Mouse (Mus musculus): ENCODE data around the gene Gna12. TPM values are rescaled to one million over a fixed set of nuclear protein-coding genes. Genes with fewer than 3 reads are reported as not detected.

The Gna12 gene
- polyA plus RNA-seq, 1 experiment from 2014 or later: 22.1 TPM

GRCm38 (mm10) chr5:140812063-140812462 lies 18.2 kb downstream of the Gna12 start:
- H3K27me3 ChIP-seq (ENCODE audit: control insufficient read depth, insufficient read depth, low read length): no peaks in the 10 kb centered on the region
- H3K36me3 ChIP-seq (ENCODE audit: control insufficient read depth, insufficient read depth, low read length): no peaks in the 10 kb centered on the region
- no peaks in the 10 kb centered on the region for H3K9me3 ChIP-seq (ENCODE audit: control insufficient read depth, low read length)
- H3K4me3 ChIP-seq (ENCODE audit: low read length): no peak overlapping the region
- H3K4me2 ChIP-seq (replicated peaks; ENCODE audit: low read depth, low read length): no peak overlapping the region
- H3K9ac ChIP-seq (ENCODE audit: low read depth, low read length): no peak overlapping the region
- WGBS: 67% methylated on average over 5 of the region's 5 CpGs
- H3K27ac ChIP-seq (ENCODE audit: low read depth, low read length): no peak overlapping the region; the same call in 1 of the 2 replicates
- peaks cover 51% of the 10 kb centered on the region for H3K4me1 ChIP-seq (ENCODE audit: control insufficient read depth, insufficient read depth, low read length)
- no peak for ATAC-seq (ENCODE audit: low FRiP score, low TSS enrichment)

GRCm38 (mm10) chr5:140811390-140811789 lies 18.8 kb downstream of the Gna12 start:
- no peak overlapping the region for H3K4me2 ChIP-seq (replicated peaks; ENCODE audit: low read depth, low read length)
- no peak for ATAC-seq (ENCODE audit: low FRiP score, low TSS enrichment)
- H3K9ac ChIP-seq (ENCODE audit: low read depth, low read length): no peak overlapping the region
- no peaks in the 10 kb centered on the region for H3K9me3 ChIP-seq (ENCODE audit: control insufficient read depth, low read length)
- no peak overlapping the region for H3K27ac ChIP-seq (ENCODE audit: low read depth, low read length)
- no peaks in the 10 kb centered on the region for H3K27me3 ChIP-seq (ENCODE audit: control insufficient read depth, insufficient read depth, low read length)
- no peak overlapping the region for H3K4me3 ChIP-seq (ENCODE audit: low read length)
- peaks cover 50% of the 10 kb centered on the region for H3K4me1 ChIP-seq (ENCODE audit: control insufficient read depth, insufficient read depth, low read length)
- 64% methylated on average over 2 of the region's 2 CpGs for WGBS
- no peaks in the 10 kb centered on the region for H3K36me3 ChIP-seq (ENCODE audit: control insufficient read depth, insufficient read depth, low read length)

GRCm38 (mm10) chr5:140806939-140807338 lies 23.3 kb downstream of the Gna12 start:
- no peak overlapping the region for H3K9ac ChIP-seq (ENCODE audit: low read depth, low read length)
- no peaks in the 10 kb centered on the region for H3K36me3 ChIP-seq (ENCODE audit: control insufficient read depth, insufficient read depth, low read length)
- H3K27me3 ChIP-seq (ENCODE audit: control insufficient read depth, insufficient read depth, low read length): no peaks in the 10 kb centered on the region
- H3K9me3 ChIP-seq (ENCODE audit: control insufficient read depth, low read length): no peaks in the 10 kb centered on the region
- no peak overlapping the region for H3K4me2 ChIP-seq (replicated peaks; ENCODE audit: low read depth, low read length)
- no peak overlapping the region for H3K27ac ChIP-seq (ENCODE audit: low read depth, low read length)
- H3K4me3 ChIP-seq (ENCODE audit: low read length): no peak overlapping the region
- 43% methylated on average over 2 of the region's 2 CpGs for WGBS
- H3K4me1 ChIP-seq (ENCODE audit: control insufficient read depth, insufficient read depth, low read length): peaks cover 15% of the 10 kb centered on the region
- ATAC-seq (ENCODE audit: low FRiP score, low TSS enrichment): no peak

DNA sequence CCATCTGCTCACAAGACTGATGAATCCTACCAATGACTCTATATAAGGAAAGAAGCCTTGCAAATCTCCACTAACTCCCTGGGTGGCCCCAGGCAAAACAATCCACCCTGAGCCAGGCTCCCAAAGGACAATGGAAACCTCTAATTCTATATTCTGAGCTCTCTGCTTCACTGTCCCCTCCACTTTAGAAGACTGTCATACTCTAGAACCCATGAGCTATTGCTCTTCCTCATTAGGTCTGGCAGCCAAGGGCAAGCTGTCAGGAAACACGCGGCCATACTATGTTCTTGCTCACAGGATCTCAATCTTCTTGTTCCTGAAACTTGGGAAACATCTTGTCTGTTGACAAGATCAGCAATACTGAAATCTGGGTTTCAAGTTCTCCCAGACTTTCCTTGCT lies 24.0 kb downstream of the Gna12 start:
- H3K9me3 ChIP-seq (ENCODE audit: control insufficient read depth, low read length): no peaks in the 10 kb centered on the region
- ATAC-seq (ENCODE audit: low FRiP score, low TSS enrichment): no peak
- 76% methylated on average over 2 of the region's 2 CpGs for WGBS

DNA sequence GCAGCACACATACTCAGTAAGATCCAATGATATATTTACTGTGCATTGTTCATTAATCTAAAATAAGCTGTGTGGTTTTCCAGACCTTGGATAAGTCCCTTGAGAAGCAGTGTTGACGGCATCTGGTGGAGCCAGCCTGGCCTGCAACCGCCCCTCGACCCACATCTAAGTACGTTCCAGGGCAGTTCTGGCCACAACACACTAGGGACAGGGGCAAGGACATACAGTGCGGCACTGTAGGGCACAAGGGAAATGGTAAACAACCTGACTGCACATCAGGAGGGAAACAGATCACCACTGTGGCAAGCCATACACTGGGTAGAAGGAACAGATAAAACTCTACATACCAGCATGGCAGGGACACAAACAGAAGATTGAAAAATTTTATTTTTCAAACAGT lies 28.4 kb downstream of the Gna12 start:
- Histone ChIP-seq H3K4me1 (ENCODE audit: control insufficient read depth, insufficient read depth, low read length) (peaks cover 4% of the 10 kb centered on the region; the same call in 1 of the 2 replicates), H3K9ac (ENCODE audit: low read depth, low read length) (no peak overlapping the region), H3K4me3 (ENCODE audit: low read length) (no peak overlapping the region), H3K27me3 (ENCODE audit: control insufficient read depth, insufficient read depth, low read length) (no peaks in the 10 kb centered on the region), H3K9me3 (ENCODE audit: control insufficient read depth, low read length) (no peaks in the 10 kb centered on the region), H3K4me2 (replicated peaks; ENCODE audit: low read depth, low read length) (no peak overlapping the region), H3K36me3 (ENCODE audit: control insufficient read depth, insufficient read depth, low read length) (no peaks in the 10 kb centered on the region; the same call in 1 of the 2 replicates), H3K27ac (ENCODE audit: low read depth, low read length) (no peak overlapping the region)
- no peak for ATAC-seq (ENCODE audit: low FRiP score, low TSS enrichment)
- 89% methylated on average over 5 of the region's 5 CpGs for WGBS

More for the DNA sequence above, 24.0 kb downstream of the Gna12 start:
- Histone ChIP-seq H3K4me1 (ENCODE audit: control insufficient read depth, insufficient read depth, low read length) (peaks cover 10% of the 10 kb centered on the region), H3K9ac (ENCODE audit: low read depth, low read length) (no peak overlapping the region), H3K4me2 (replicated peaks; ENCODE audit: low read depth, low read length) (no peak overlapping the region), H3K27ac (ENCODE audit: low read depth, low read length) (no peak overlapping the region), H3K27me3 (ENCODE audit: control insufficient read depth, insufficient read depth, low read length) (no peaks in the 10 kb centered on the region), H3K36me3 (ENCODE audit: control insufficient read depth, insufficient read depth, low read length) (no peaks in the 10 kb centered on the region), H3K4me3 (ENCODE audit: low read length) (no peak overlapping the region)

DNA sequence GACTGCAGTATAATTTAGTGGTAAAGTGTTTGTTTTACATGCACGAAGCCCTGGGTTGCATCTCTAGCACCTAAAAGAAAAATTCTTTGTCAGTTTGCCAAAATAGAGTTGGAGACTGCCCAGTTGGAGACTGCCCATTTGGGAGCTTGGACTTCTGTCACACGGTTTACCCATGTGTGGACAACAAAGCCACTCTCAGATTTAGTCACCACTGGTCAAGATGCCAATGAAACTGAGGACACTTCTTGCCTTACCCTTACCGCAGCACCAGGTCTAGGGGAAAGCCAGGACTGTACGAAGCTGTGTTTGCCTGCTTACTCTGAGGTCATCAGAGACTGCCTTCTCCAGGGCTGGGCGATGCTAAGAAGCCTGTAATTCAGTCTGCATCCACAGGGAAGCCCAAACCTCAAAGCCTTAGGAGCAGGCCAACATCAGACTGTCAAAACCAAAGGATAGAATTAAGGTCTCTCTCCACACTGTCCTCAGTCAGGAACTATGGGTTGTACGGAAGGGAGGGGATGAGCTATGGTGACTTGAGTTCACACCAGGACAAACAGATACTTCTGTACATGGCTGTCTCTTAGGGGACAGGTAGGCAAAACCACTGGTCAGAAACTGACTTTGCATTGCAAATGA lies 29.8 kb downstream of the Gna12 start:
- H3K9me3 ChIP-seq (ENCODE audit: control insufficient read depth, low read length): no peaks in the 10 kb centered on the region
- no peaks in the 10 kb centered on the region; the same call in 1 of the 2 replicates for H3K36me3 ChIP-seq (ENCODE audit: control insufficient read depth, insufficient read depth, low read length)
- H3K4me3 ChIP-seq (ENCODE audit: low read length): no peak overlapping the region
- H3K4me1 ChIP-seq (ENCODE audit: control insufficient read depth, insufficient read depth, low read length): peaks cover 11% of the 10 kb centered on the region; the same call in 1 of the 2 replicates
- H3K27me3 ChIP-seq (ENCODE audit: control insufficient read depth, insufficient read depth, low read length): no peaks in the 10 kb centered on the region
- H3K4me2 ChIP-seq (replicated peaks; ENCODE audit: low read depth, low read length): no peak overlapping the region
- no peak overlapping the region for H3K27ac ChIP-seq (ENCODE audit: low read depth, low read length)
- 83% methylated on average over 6 of the region's 6 CpGs for WGBS
- no peak overlapping the region for H3K9ac ChIP-seq (ENCODE audit: low read depth, low read length)
- no peak for ATAC-seq (ENCODE audit: low FRiP score, low TSS enrichment)

DNA sequence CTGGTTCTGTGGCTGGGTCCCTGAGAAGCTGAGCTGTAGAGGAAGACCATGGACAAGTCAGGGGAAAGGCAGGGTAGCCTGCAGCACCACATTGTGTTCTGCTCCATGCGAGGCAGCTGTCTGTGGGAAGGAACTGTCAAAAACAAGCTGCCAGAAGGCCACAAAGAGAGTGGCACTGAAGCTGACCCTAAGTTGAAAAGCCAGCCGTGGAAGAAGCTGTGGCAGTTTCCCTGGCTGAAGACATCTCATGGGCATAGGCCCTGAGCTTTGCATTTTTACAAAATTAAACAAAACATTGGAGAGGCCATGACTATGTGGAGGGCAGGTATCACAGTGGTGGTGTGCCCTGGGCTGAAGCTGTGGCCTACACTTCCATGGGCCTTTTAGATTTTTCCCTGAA lies 31.0 kb downstream of the Gna12 start:
- 69% methylated on average over 2 of the region's 2 CpGs for WGBS
- no peak for ATAC-seq (ENCODE audit: low FRiP score, low TSS enrichment)
- no peaks in the 10 kb centered on the region; the same call in 1 of the 2 replicates for H3K36me3 ChIP-seq (ENCODE audit: control insufficient read depth, insufficient read depth, low read length)
- H3K4me2 ChIP-seq (replicated peaks; ENCODE audit: low read depth, low read length): no peak overlapping the region
- peaks cover 10% of the 10 kb centered on the region; the same call in 1 of the 2 replicates for H3K4me1 ChIP-seq (ENCODE audit: control insufficient read depth, insufficient read depth, low read length)
- no peak overlapping the region for H3K4me3 ChIP-seq (ENCODE audit: low read length)
- H3K27me3 ChIP-seq (ENCODE audit: control insufficient read depth, insufficient read depth, low read length): no peaks in the 10 kb centered on the region
- H3K9ac ChIP-seq (ENCODE audit: low read depth, low read length): no peak overlapping the region
- H3K9me3 ChIP-seq (ENCODE audit: control insufficient read depth, low read length): no peaks in the 10 kb centered on the region
- H3K27ac ChIP-seq (ENCODE audit: low read depth, low read length): no peak overlapping the region

GRCm38 (mm10) chr5:140798775-140799174 lies 31.5 kb downstream of the Gna12 start:
- Histone ChIP-seq H3K4me3 (ENCODE audit: low read length) (no peak overlapping the region), H3K4me1 (ENCODE audit: control insufficient read depth, insufficient read depth, low read length) (peaks cover 7% of the 10 kb centered on the region; the same call in 1 of the 2 replicates), H3K27ac (ENCODE audit: low read depth, low read length) (no peak overlapping the region), H3K9me3 (ENCODE audit: control insufficient read depth, low read length) (no peaks in the 10 kb centered on the region), H3K9ac (ENCODE audit: low read depth, low read length) (no peak overlapping the region), H3K4me2 (replicated peaks; ENCODE audit: low read depth, low read length) (no peak overlapping the region), H3K27me3 (ENCODE audit: control insufficient read depth, insufficient read depth, low read length) (no peaks in the 10 kb centered on the region), H3K36me3 (ENCODE audit: control insufficient read depth, insufficient read depth, low read length) (no peaks in the 10 kb centered on the region; the same call in 1 of the 2 replicates)
- 66% methylated on average over 5 of the region's 5 CpGs for WGBS
- ATAC-seq (ENCODE audit: low FRiP score, low TSS enrichment): no peak

DNA sequence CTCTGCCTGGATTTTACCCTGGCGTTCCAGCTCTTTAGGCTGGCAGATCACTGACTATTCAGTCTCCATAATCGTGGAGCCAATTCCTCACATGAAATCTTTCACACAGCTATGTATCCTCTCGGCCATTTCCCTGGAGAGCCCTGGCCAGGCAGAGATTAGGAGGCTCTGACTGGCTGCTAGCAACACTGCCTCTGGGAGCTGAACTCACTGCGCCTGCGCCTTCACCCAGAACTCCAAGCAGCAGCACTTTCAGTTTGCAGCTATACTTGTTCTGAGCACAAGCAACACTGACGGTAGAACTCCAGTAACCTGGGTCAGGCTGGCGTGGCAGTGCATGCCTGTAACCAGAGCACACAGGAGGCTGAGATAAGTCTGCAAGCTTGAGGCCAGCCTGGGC lies 32.1 kb downstream of the Gna12 start:
- 88% methylated on average over 7 of the region's 7 CpGs for WGBS
- H3K36me3 ChIP-seq (ENCODE audit: control insufficient read depth, insufficient read depth, low read length): no peaks in the 10 kb centered on the region; the same call in 1 of the 2 replicates
- H3K27ac ChIP-seq (ENCODE audit: low read depth, low read length): no peak overlapping the region
- no peak overlapping the region for H3K4me3 ChIP-seq (ENCODE audit: low read length)
- H3K9me3 ChIP-seq (ENCODE audit: control insufficient read depth, low read length): no peaks in the 10 kb centered on the region
- peaks cover 7% of the 10 kb centered on the region; the same call in 1 of the 2 replicates for H3K4me1 ChIP-seq (ENCODE audit: control insufficient read depth, insufficient read depth, low read length)
- no peaks in the 10 kb centered on the region for H3K27me3 ChIP-seq (ENCODE audit: control insufficient read depth, insufficient read depth, low read length)
- no peak overlapping the region for H3K4me2 ChIP-seq (replicated peaks; ENCODE audit: low read depth, low read length)
- ATAC-seq (ENCODE audit: low FRiP score, low TSS enrichment): no peak
- no peak overlapping the region for H3K9ac ChIP-seq (ENCODE audit: low read depth, low read length)
